In genomic region chr1:127205501-127206019, GRCm38 (mm10) we compare ENCODE assay signal across 8 mouse cellular contexts. TPM values are rescaled to one million over a fixed set of nuclear protein-coding genes. Genes with fewer than 3 reads are reported as not detected.
DNase-seq lines count a peak whose midpoint lies in the region; ATAC-seq and TF ChIP-seq lines count a peak whose summit lies in the region.

No protein-coding gene starts in this region.

- intact Hi-C loops in gastrocnemius, postnatal 36 days (cut with DNase I): loop anchor here (2.0 to 10.0 kb wide), 2 partner anchors 37 to 129 kb away; no protein-coding TSS in a partner anchor

- no peaks in the 10 kb centered on the region for H3K36me3 ChIP-seq in hindbrain, embryonic 13.5 days
- H3K36me3 ChIP-seq in lung, embryonic 16.5 days (ENCODE audit: control insufficient read depth, insufficient read depth, low read length): no peaks in the 10 kb centered on the region

- peaks cover 12% of the 10 kb centered on the region for H3K4me1 ChIP-seq in cortical plate, adult 2 months (ENCODE audit: control insufficient read depth, insufficient read depth, low read length)
- peaks cover 39% of the 10 kb centered on the region for H3K4me1 ChIP-seq in hindbrain, embryonic 13.5 days (replicated peaks)
- H3K4me1 ChIP-seq in lung, embryonic 16.5 days (replicated peaks; ENCODE audit: control insufficient read depth, insufficient read depth, low read length): peaks cover 13% of the 10 kb centered on the region

- DNase-seq in gastrocnemius, postnatal 10 days: peak; percentile 23
- DNase-seq in gastrocnemius, postnatal 36 days: no peak
- DNase-seq in right cerebral cortex, adult 2 months (ENCODE audit: low spot score in 2 of 2): peak; percentile 35 to 46
- DNase-seq in thymus, adult 18-20 months: no peak

- peak overlapping the region; percentile 67 for H3K4me2 ChIP-seq in hindbrain, embryonic 13.5 days
- H3K4me2 ChIP-seq in lung, embryonic 16.5 days (ENCODE audit: low read depth, low read length): peak overlapping the region; percentile 98

- TF ChIP-seq POLR2A in cortical plate, adult 2 months (IDR thresholded peaks at IDR 0.05; ENCODE audit: extremely low read depth, insufficient read depth, low read length): no peak

- WGBS in hindbrain, embryonic 13.5 days: under 1% methylated on average over 24 of the region's 24 CpGs
- 0% methylated on average over 24 of the region's 24 CpGs for WGBS in lung, embryonic 16.5 days

- peak overlapping the region; percentile 70 for H3K4me3 ChIP-seq in cortical plate, adult 2 months (ENCODE audit: insufficient read depth, low read length)
- H3K4me3 ChIP-seq in hindbrain, embryonic 13.5 days: peak overlapping the region; percentile 92
- H3K4me3 ChIP-seq in lung, embryonic 16.5 days (ENCODE audit: low read length): peak overlapping the region; percentile 90

- no peaks in the 10 kb centered on the region for H3K9me3 ChIP-seq in hindbrain, embryonic 13.5 days
- no peaks in the 10 kb centered on the region for H3K9me3 ChIP-seq in lung, embryonic 16.5 days (ENCODE audit: control insufficient read depth, low read length)

- no peak for TF ChIP-seq CTCF in cortical plate, adult 2 months (IDR thresholded peaks at IDR 0.05; ENCODE audit: extremely low read depth, insufficient read depth, low read length)

- no peaks in the 10 kb centered on the region for H3K27me3 ChIP-seq in hindbrain, embryonic 13.5 days
- no peaks in the 10 kb centered on the region for H3K27me3 ChIP-seq in lung, embryonic 16.5 days (ENCODE audit: control insufficient read depth, insufficient read depth, low read depth, low read length)

- peak overlapping the region; percentile 92 for H3K9ac ChIP-seq in hindbrain, embryonic 13.5 days
- H3K9ac ChIP-seq in lung, embryonic 16.5 days (ENCODE audit: low read length): peak overlapping the region; percentile 84

- peak overlapping the region; percentile 92 for H3K27ac ChIP-seq in cortical plate, adult 2 months (ENCODE audit: insufficient read depth, low read length)
- H3K27ac ChIP-seq in hindbrain, embryonic 13.5 days: peak overlapping the region; percentile 96
- H3K27ac ChIP-seq in lung, embryonic 16.5 days (ENCODE audit: low read length): peak overlapping the region; percentile 94

- peak; percentile 2 for ATAC-seq in CD4-positive, CD25-positive, alpha-beta regulatory T cell, adult 4 months
- ATAC-seq in hindbrain, embryonic 13.5 days (ENCODE audit: low FRiP score): peak; percentile 33
- peak; percentile 7; the same call in 1 of the 2 replicates for ATAC-seq in lung, embryonic 16.5 days (ENCODE audit: low read depth)

RNA-seq across cellular contexts. Expression of gene Mgat5, which starts 0.7 kb away (rescaled TPM):
- 1 to 10 TPM; 3.6 to 4.9 TPM for total RNA-seq in gastrocnemius, postnatal 10 days (2021)
- total RNA-seq in gastrocnemius, postnatal 36 days (2021): 1 to 10 TPM; 1.1 to 1.2 TPM
- polyA plus RNA-seq in CD4-positive, CD25-positive, alpha-beta regulatory T cell, adult 4 months (2017; shearing (Covaris generic)): 10 to 100 TPM; 14.3 to 21.6 TPM
- polyA plus RNA-seq in cortical plate, adult 2 months (2012; rRNA removed): 32.9 TPM in 2 replicates
- 14.0 and 14.3 TPM in 2 replicates for polyA plus RNA-seq in hindbrain, embryonic 13.5 days (2015; fragmentation: Nextera tagmentation; extraction: Ambion mirVana)
- polyA plus RNA-seq in lung, embryonic 16.5 days (2015; fragmentation: Nextera tagmentation; extraction: Ambion mirVana): 4.1 and 4.3 TPM in 2 replicates

Comparison
In these comparisons a context has a peak if more than half of its experiments do, and no peak if none do; other contexts are left out.
1. DNase-seq: peak in gastrocnemius, postnatal 10 days (single experiment) and right cerebral cortex, adult 2 months (2 of 2); none in gastrocnemius, postnatal 36 days (0 of 2) and thymus, adult 18-20 months (0 of 2).
2. Peak in every context shown above with its lines, with median percentiles within 50 percentile points of each other: ATAC-seq, H3K27ac ChIP-seq and H3K4me3 ChIP-seq.